Mouse (Mus musculus) cortical plate, adult 2 months (tissue): ENCODE measurements around the gene Atg9b.

ENCODE experiments used
- CTCF ChIP-seq: fragments of 200-500 bp; IDR thresholded peaks from 2 replicates; pipeline ENCODE4 v1.5.1; 2011; ENCODE audit warnings: mild to moderate bottlenecking, control low read depth, low read length; ENCODE audit not compliant: insufficient read depth; ENCODE audit errors: extremely low read depth
- POLR2A ChIP-seq: fragments of 200-500 bp; IDR thresholded peaks from 2 replicates; pipeline ENCODE4 v1.6.1; 2011; ENCODE audit warnings: mild to moderate bottlenecking, low read length, control low read depth; ENCODE audit not compliant: insufficient read depth; ENCODE audit errors: extremely low read depth

DNA sequence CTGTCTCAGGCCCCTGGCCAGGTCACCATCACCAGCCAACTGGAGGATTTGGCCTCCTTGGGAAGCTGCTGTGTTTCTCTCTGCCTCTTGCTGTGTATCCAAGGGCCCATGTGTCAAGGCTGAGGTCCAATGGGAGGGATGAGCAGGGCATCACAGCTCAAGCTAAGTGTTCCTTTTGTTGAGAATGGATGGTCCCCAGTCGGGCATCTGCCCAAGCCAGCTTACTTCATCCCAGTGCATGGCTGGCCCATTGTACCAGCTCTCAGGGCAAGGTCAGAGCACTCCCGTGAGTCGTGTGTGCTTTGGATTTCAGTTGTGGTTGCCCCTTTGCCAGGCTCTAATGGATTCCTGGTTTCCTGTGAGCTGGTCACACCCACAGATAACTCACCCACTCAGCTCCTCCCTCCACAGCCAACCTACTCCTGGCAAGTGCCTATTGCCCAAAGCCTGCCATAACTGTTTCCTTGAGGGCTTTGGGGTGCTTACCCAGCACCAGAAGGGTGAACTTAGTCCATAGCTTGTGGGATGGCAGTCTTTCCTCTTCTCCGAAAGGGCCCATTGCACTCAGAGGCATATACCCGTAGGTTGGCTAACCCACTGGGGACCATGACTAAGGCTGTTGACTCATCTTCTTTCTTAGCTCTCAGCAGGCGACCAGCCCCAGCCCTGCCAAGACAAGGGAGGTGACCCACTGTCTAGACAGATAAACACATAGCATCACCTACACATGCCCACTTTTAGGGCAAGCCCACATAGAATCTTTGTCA lies 12.8 kb upstream of the Atg9b start:
- no peak for TF ChIP-seq CTCF
- peak; percentile 6; the same call in 1 of the 2 replicates for TF ChIP-seq POLR2A
